Comparison of ENCODE assay signal across 13 mouse cellular contexts in the genomic region with DNA sequence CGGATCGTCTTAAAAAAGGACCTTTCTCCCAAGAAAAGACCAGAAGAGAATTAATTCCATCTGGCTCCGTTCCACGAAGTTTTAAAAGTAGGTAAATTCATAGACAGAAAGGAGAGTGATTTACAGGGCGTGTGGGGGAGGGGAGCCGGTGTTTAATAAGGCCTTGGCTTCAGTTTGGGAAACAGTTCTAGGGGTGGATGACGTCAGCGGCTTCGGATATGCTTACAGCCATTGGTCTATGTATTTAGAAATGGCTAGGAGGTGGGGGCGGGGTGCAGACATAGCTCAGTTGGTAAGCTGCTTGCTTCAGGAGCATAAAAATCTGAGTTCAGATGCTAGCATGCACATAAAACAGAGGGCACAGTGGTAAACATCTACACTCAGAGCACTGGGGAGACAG.
DNase-seq lines count a peak whose midpoint lies in the region; ATAC-seq and TF ChIP-seq lines count a peak whose summit lies in the region.
"Had no signal": no experiment of that assay in that cellular context is flagged by ENCODE, and none has a peak within 500 bp of the region (broad histone marks: within the 10 kb centered on the region; RNA-seq: fewer than 3 reads in every experiment).

No protein-coding gene starts in this region.

- no peak for ATAC-seq in kidney, embryonic 15.5 days (replicated peaks; ENCODE audit: low FRiP score)
- ATAC-seq in activated CD4-positive, CD25-positive, alpha-beta regulatory T cell, adult 4 months = no peak
- ATAC-seq: intestine, postnatal 0 days; liver, postnatal 0 days had no signal

- no peak for TF ChIP-seq POLR2A in brain, embryonic 14.5 days (IDR thresholded peaks at IDR 0.05; ENCODE audit: borderline replicate concordance, extremely low read depth, insufficient read depth, insufficient read length, poor library complexity, severe bottlenecking)
- TF ChIP-seq POLR2A in myocyte (IDR thresholded peaks at IDR 0.05; ENCODE audit: insufficient read length, low read depth) = no peak

- no peak overlapping the region for H3K9ac ChIP-seq in kidney, embryonic 15.5 days
- H3K9ac ChIP-seq: liver, postnatal 0 days; midbrain, embryonic 12.5 days; neural tube, embryonic 13.5 days had no signal

- H3K27ac ChIP-seq in kidney, embryonic 15.5 days = 0 out of 2 replicates have a peak overlapping the region, but pooled peaks have one; percentile 2
- H3K27ac ChIP-seq: heart, embryonic 10.5 days; midbrain, embryonic 12.5 days; neural tube, embryonic 13.5 days had no signal

- H3K36me3 ChIP-seq in kidney, embryonic 15.5 days = no peaks in the 10 kb centered on the region
- H3K36me3 ChIP-seq in myocyte (ENCODE audit: control insufficient read depth, insufficient read depth) = no peaks in the 10 kb centered on the region
- H3K36me3 ChIP-seq: midbrain, embryonic 12.5 days; neural tube, embryonic 13.5 days had no signal

- H3K9me3 ChIP-seq in kidney, embryonic 15.5 days (replicated peaks) = no peaks in the 10 kb centered on the region; the same call in 1 of the 2 replicates
- H3K9me3 ChIP-seq: heart, embryonic 10.5 days; midbrain, embryonic 12.5 days; neural tube, embryonic 13.5 days had no signal

- no peak for DNase-seq in kidney, adult 8-10 months
- peak; percentile 29 for DNase-seq in 3T3-L1 (ENCODE audit: low read depth, low spot score)
- DNase-seq in brain, embryonic 14.5 days (ENCODE audit: low read depth) = peak; percentile 74
- no peak for DNase-seq in thymus, postnatal 36 days
- DNase-seq: cerebellum, postnatal 36 days; liver, postnatal 0 days had no signal

- 57% methylated on average over 10 of the region's 10 CpGs for WGBS in kidney, embryonic 15.5 days

- no peak for TF ChIP-seq CTCF in brain, embryonic 14.5 days (IDR thresholded peaks at IDR 0.05; ENCODE audit: borderline replicate concordance, extremely low read depth, insufficient read depth, insufficient read length)

- peaks cover 59% of the 10 kb centered on the region for H3K4me1 ChIP-seq in kidney, embryonic 15.5 days

- H3ac ChIP-seq in myocyte (ENCODE audit: control insufficient read depth, insufficient read length) = no peak overlapping the region

- H3K4me3 ChIP-seq in kidney, embryonic 15.5 days (replicated peaks) = no peak overlapping the region
- peak overlapping the region; percentile 9 for H3K4me3 ChIP-seq in myocyte
- H3K4me3 ChIP-seq: heart, embryonic 10.5 days; midbrain, embryonic 12.5 days; neural tube, embryonic 13.5 days had no signal

- no peaks in the 10 kb centered on the region for H3K27me3 ChIP-seq in kidney, embryonic 15.5 days
- H3K27me3 ChIP-seq in myocyte (ENCODE audit: control insufficient read depth, insufficient read depth, insufficient read length) = no peaks in the 10 kb centered on the region

- no peaks in the 10 kb centered on the region for H3K79me2 ChIP-seq in myocyte (ENCODE audit: control insufficient read depth, insufficient read depth)

- H3K4me2 ChIP-seq in kidney, embryonic 15.5 days = no peak overlapping the region
- H3K4me2 ChIP-seq in myocyte (ENCODE audit: low read depth) = peak overlapping the region; percentile 80
- H3K4me2 ChIP-seq: midbrain, embryonic 12.5 days; neural tube, embryonic 13.5 days had no signal

TF ChIP-seq in myocyte, 11 proteins besides CTCF, POLR2A, EP300 and RAD21:
- TF ChIP-seq POLR2AphosphoS2 (IDR thresholded peaks at IDR 0.05; ENCODE audit: insufficient read length, low read depth) (no peak), REST (IDR thresholded peaks at IDR 0.05; ENCODE audit: insufficient read depth, insufficient read length) (no peak), CEBPB (IDR thresholded peaks at IDR 0.05; ENCODE audit: insufficient read depth, poor library complexity, severe bottlenecking) (no peak), MYOD1 (IDR thresholded peaks at IDR 0.05; ENCODE audit: control insufficient read depth in 1 of 3, insufficient read length in 2 of 3, low read depth in 2 of 3) (no peak), TCF3 (IDR thresholded peaks at IDR 0.05; ENCODE audit: insufficient read length, low read depth) (no peak), MYOG (IDR thresholded peaks at IDR 0.05; ENCODE audit: control insufficient read depth in 1 of 3, insufficient read depth in 1 of 3, insufficient read length in 2 of 3, low read depth in 2 of 3) (no peak), TCF12 (IDR thresholded peaks at IDR 0.05; ENCODE audit: insufficient read depth, poor library complexity, severe bottlenecking) (no peak), E2F4 (IDR thresholded peaks at IDR 0.05; ENCODE audit: insufficient read depth) (no peak), MAX (IDR thresholded peaks at IDR 0.05; ENCODE audit: low read depth) (no peak), SRF (IDR thresholded peaks at IDR 0.05; ENCODE audit: control insufficient read depth, insufficient read length, low read depth) (no peak), USF1 (IDR thresholded peaks at IDR 0.05; ENCODE audit: low read depth) (no peak)

Comparison
In these comparisons a context has a peak if more than half of its experiments do, and no peak if none do; other contexts are left out.
1. DNase-seq: peak in 3T3-L1 (single experiment) and brain, embryonic 14.5 days (single experiment); none in kidney, adult 8-10 months (0 of 2) and thymus, postnatal 36 days (0 of 2).